Comparison of ENCODE assay signal across 24 mouse cellular contexts in genomic region chr2:13224546-13224945, GRCm38 (mm10). TPM values are rescaled to one million over a fixed set of nuclear protein-coding genes. Genes with fewer than 3 reads are reported as not detected.
DNase-seq lines count a peak whose midpoint lies in the region; ATAC-seq lines count a peak whose summit lies in the region.
"Had no signal": no experiment of that assay in that cellular context is flagged by ENCODE, and none has a peak within 500 bp of the region (broad histone marks: within the 10 kb centered on the region; RNA-seq: fewer than 3 reads in every experiment).

No protein-coding gene starts in this region.

- no peaks in the 10 kb centered on the region for H3K36me3 ChIP-seq in forebrain, embryonic 11.5 days (ENCODE audit: control insufficient read depth, insufficient read depth, low read length)
- H3K36me3 ChIP-seq: embryonic facial prominence, embryonic 13.5 days; forebrain, embryonic 15.5 days; hindbrain, embryonic 15.5 days; limb, embryonic 13.5 days; liver, embryonic 13.5 days; midbrain, embryonic 12.5 days had no signal

- H3K9ac ChIP-seq in forebrain, embryonic 11.5 days (ENCODE audit: low read length) = no peak overlapping the region
- H3K9ac ChIP-seq: embryonic facial prominence, embryonic 13.5 days; forebrain, embryonic 15.5 days; hindbrain, embryonic 15.5 days; limb, embryonic 13.5 days; liver, embryonic 13.5 days; lung, embryonic 14.5 days; midbrain, embryonic 12.5 days had no signal

- ATAC-seq in CD4-positive, CD25-positive, alpha-beta regulatory T cell, adult 4 months = peak; percentile 81
- ATAC-seq in granulocyte monocyte progenitor cell, adult 5-6 weeks (replicated peaks; ENCODE audit: poor library complexity, severe bottlenecking) = peak; percentile 17
- ATAC-seq in neutrophil, adult 5-6 weeks (ENCODE audit: extremely low read depth, insufficient number of reproducible peaks, low FRiP score, poor library complexity, severe bottlenecking) = peak; percentile 78
- ATAC-seq in cerebellum, adult (ENCODE audit: insufficient number of reproducible peaks, low FRiP score, low TSS enrichment) = no peak
- ATAC-seq in forebrain, embryonic 11.5 days (replicated peaks; ENCODE audit: low FRiP score) = no peak
- ATAC-seq: forebrain, embryonic 15.5 days; intestine, postnatal 0 days had no signal

- no peaks in the 10 kb centered on the region for H3K4me1 ChIP-seq in forebrain, embryonic 11.5 days (replicated peaks; ENCODE audit: control insufficient read depth, insufficient read depth, low read length)
- H3K4me1 ChIP-seq: embryonic facial prominence, embryonic 13.5 days; hindbrain, embryonic 15.5 days; limb, embryonic 13.5 days; midbrain, embryonic 12.5 days had no signal

- DNase-seq in heart, adult 11 months = peak; percentile 33
- no peak for DNase-seq in heart, adult 18-20 months
- DNase-seq in cerebellum, adult 11 months = no peak
- no peak for DNase-seq in forebrain, embryonic 11.5 days (ENCODE audit: low spot score)
- DNase-seq: adrenal gland, postnatal 36 days; cerebellum, adult 8-10 months; gastrocnemius, postnatal 36 days; liver, embryonic 13.5 days; lung, embryonic 14.5 days; lung, postnatal 4 days; right cerebral cortex, postnatal 14 days; spleen, adult 18-20 months had no signal

- H3K27me3 ChIP-seq in forebrain, embryonic 11.5 days (ENCODE audit: control insufficient read depth, insufficient read depth, low read length) = no peaks in the 10 kb centered on the region
- H3K27me3 ChIP-seq: embryonic facial prominence, embryonic 13.5 days; forebrain, embryonic 15.5 days; hindbrain, embryonic 15.5 days; limb, embryonic 13.5 days; liver, embryonic 13.5 days; midbrain, embryonic 12.5 days had no signal

- H3K27ac ChIP-seq in forebrain, embryonic 11.5 days (ENCODE audit: low read depth, low read length) = no peak overlapping the region
- H3K27ac ChIP-seq: embryonic facial prominence, embryonic 13.5 days; forebrain, embryonic 15.5 days; hindbrain, embryonic 15.5 days; kidney, postnatal 0 days; limb, embryonic 13.5 days; liver, embryonic 13.5 days; midbrain, embryonic 12.5 days had no signal

- H3K4me3 ChIP-seq in forebrain, embryonic 11.5 days (ENCODE audit: low read depth, low read length) = no peak overlapping the region
- H3K4me3 ChIP-seq: embryonic facial prominence, embryonic 13.5 days; forebrain, embryonic 15.5 days; hindbrain, embryonic 15.5 days; limb, embryonic 13.5 days; liver, embryonic 13.5 days; midbrain, embryonic 12.5 days had no signal

- H3K9me3 ChIP-seq in forebrain, embryonic 11.5 days (ENCODE audit: control insufficient read depth, low read length) = no peaks in the 10 kb centered on the region
- H3K9me3 ChIP-seq: embryonic facial prominence, embryonic 13.5 days; forebrain, embryonic 15.5 days; hindbrain, embryonic 15.5 days; limb, embryonic 13.5 days; liver, embryonic 13.5 days; midbrain, embryonic 12.5 days had no signal

- no peak overlapping the region for H3K4me2 ChIP-seq in forebrain, embryonic 11.5 days (ENCODE audit: low read depth, low read length, severe bottlenecking)
- H3K4me2 ChIP-seq: embryonic facial prominence, embryonic 13.5 days; forebrain, embryonic 15.5 days; heart, embryonic 11.5 days; hindbrain, embryonic 15.5 days; limb, embryonic 13.5 days; liver, embryonic 13.5 days; lung, embryonic 14.5 days; midbrain, embryonic 12.5 days had no signal

- WGBS in forebrain, embryonic 11.5 days = 90% methylated on average over 3 of the region's 3 CpGs

RNA-seq across cellular contexts. Expression of gene Rsu1, which starts 46.7 kb away (rescaled TPM):
- 10 to 100 TPM; 35.9 to 48.6 TPM for total RNA-seq in heart, adult 18-20 months (2021)
- 10 to 100 TPM; 63.1 to 74.5 TPM for polyA plus RNA-seq in CD4-positive, CD25-positive, alpha-beta regulatory T cell, adult 4 months (2017; shearing (Covaris generic))
- total RNA-seq in granulocyte monocyte progenitor cell, adult 5-6 weeks (2014; fragmentation: Nextera tagmentation) = 114 and 115 TPM in 2 replicates
- total RNA-seq in granulocyte monocyte progenitor cell, adult 5-6 weeks (2017) = 149 and 155 TPM in 2 replicates
- total RNA-seq in neutrophil, adult 5-6 weeks (2017) = 69.5 and 84.2 TPM in 2 replicates
- polyA plus RNA-seq in forebrain, embryonic 11.5 days (2014; fragmentation: Nextera tagmentation; extraction: Ambion mirVana) = 63.1 and 64.4 TPM in 2 replicates

Comparison
In these comparisons a context has a peak if more than half of its experiments do, and no peak if none do; other contexts are left out.
1. ATAC-seq: peak in CD4-positive, CD25-positive, alpha-beta regulatory T cell, adult 4 months (single experiment), granulocyte monocyte progenitor cell, adult 5-6 weeks (single experiment) and neutrophil, adult 5-6 weeks (single experiment); none in cerebellum, adult (single experiment) and forebrain, embryonic 11.5 days (single experiment).